Comparison of ENCODE assay signal across 18 mouse cellular contexts in the genomic region with DNA sequence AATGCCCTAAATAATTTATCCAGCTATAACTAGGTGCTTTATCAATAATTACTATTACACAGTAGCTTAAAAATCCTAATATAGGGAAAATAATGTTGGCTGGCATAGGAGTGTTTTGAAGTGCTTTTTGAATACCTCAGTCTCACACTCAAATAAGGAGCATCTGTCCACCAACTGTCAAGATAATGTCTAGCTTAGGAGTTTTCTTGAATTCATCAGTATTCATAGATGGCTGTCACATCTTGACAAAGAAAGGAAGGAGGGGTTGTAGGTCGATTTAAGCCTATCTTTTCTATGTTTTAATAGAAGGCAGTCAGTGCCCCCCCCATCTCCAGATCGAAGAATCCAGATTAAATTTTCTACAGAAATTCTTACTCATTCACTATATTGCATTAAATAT.
"Had no signal": no experiment of that assay in that cellular context is flagged by ENCODE, and none has a peak within 500 bp of the region (broad histone marks: within the 10 kb centered on the region; RNA-seq: fewer than 3 reads in every experiment).

No protein-coding gene starts in this region.

- H3K27ac ChIP-seq: kidney, postnatal 0 days; limb, embryonic 12.5 days; limb, embryonic 15.5 days; liver, embryonic 14.5 days; macrophage; midbrain, embryonic 13.5 days had no signal

- H3K4me2 ChIP-seq: limb, embryonic 12.5 days; limb, embryonic 15.5 days; liver, embryonic 11.5 days; lung, embryonic 14.5 days; midbrain, embryonic 13.5 days had no signal

- H3K9ac ChIP-seq: limb, embryonic 12.5 days; limb, embryonic 15.5 days; liver, embryonic 14.5 days; liver, postnatal 0 days; lung, embryonic 14.5 days; midbrain, embryonic 13.5 days had no signal

- H3K27me3 ChIP-seq: limb, embryonic 12.5 days; limb, embryonic 15.5 days; midbrain, embryonic 13.5 days had no signal

- DNase-seq: kidney, adult 2 months; kidney, postnatal 25 days; left cerebral cortex, postnatal 4 days; liver, postnatal 0 days; lung, embryonic 14.5 days; right cerebral cortex, adult 18-20 months; right cerebral cortex, postnatal 14 days; spleen, adult 18-20 months; thymus, adult 18-20 months; thymus, postnatal 4 days had no signal

- H3K9me3 ChIP-seq: limb, embryonic 12.5 days; limb, embryonic 15.5 days; midbrain, embryonic 13.5 days had no signal

- H3K36me3 ChIP-seq: limb, embryonic 12.5 days; limb, embryonic 15.5 days; midbrain, embryonic 13.5 days had no signal

- H3K4me1 ChIP-seq: limb, embryonic 12.5 days; limb, embryonic 15.5 days had no signal

- ATAC-seq: liver, postnatal 0 days; lung, postnatal 0 days; midbrain, embryonic 13.5 days had no signal

- H3K4me3 ChIP-seq: limb, embryonic 12.5 days; limb, embryonic 15.5 days; midbrain, embryonic 13.5 days had no signal
